Mouse (Mus musculus) hindbrain, embryonic 15.5 days (tissue): ENCODE results near the gene Mboat1. TPM values are rescaled to one million over a fixed set of nuclear protein-coding genes. Genes with fewer than 3 reads are reported as not detected.

Experiments used
- ATAC-seq: fragments of 200-750 bp; cut with Nextera tagmentation; 2 replicates; pipeline ENCODE4 v1.8.0; 2017; ENCODE audit warnings: low read depth, moderate number of reproducible peaks, moderate TSS enrichment; ENCODE audit not compliant: low FRiP score
- H3K27ac ChIP-seq: fragments of 300-500 bp; sonication (generic); replicated peaks from 2 replicates; pipeline ENCODE4 v1.5.1; 2015; ENCODE audit warnings: mild to moderate bottlenecking, inconsistent platforms
- H3K27me3 ChIP-seq: fragments of 300-500 bp; sonication (generic); 2 replicates; pipeline ENCODE4 v1.6.1; 2015; ENCODE audit warnings: control low read depth, inconsistent platforms
- H3K36me3 ChIP-seq: fragments of 300-500 bp; sonication (generic); 2 replicates; pipeline ENCODE4 v1.6.1; 2015; ENCODE audit warnings: control low read depth, inconsistent platforms
- H3K4me1 ChIP-seq: fragments of 300-500 bp; sonication (generic); replicated peaks from 2 replicates; pipeline ENCODE4 v1.6.1; 2015; ENCODE audit warnings: control low read depth, inconsistent platforms
- H3K4me2 ChIP-seq: fragments of 300-500 bp; sonication (generic); 2 replicates; pipeline ENCODE4 v1.6.1; 2015; ENCODE audit warnings: moderate library complexity, mild to moderate bottlenecking, inconsistent platforms
- H3K4me3 ChIP-seq: fragments of 300-500 bp; sonication (generic); 2 replicates; pipeline ENCODE4 v1.5.1; 2015; ENCODE audit warnings: mild to moderate bottlenecking, inconsistent platforms
- H3K9ac ChIP-seq: fragments of 300-500 bp; sonication (generic); 2 replicates; pipeline ENCODE4 v1.6.1; 2015; ENCODE audit warnings: inconsistent platforms
- H3K9me3 ChIP-seq: fragments of 300-500 bp; sonication (generic); 2 replicates; pipeline ENCODE4 v1.6.1; 2016; ENCODE audit warnings: control low read depth, inconsistent platforms
- WGBS: fragments of 180-500 bp; shearing (Covaris S2); methylation state at CpG from one replicate; pipeline ENCODE4 v1.1.7; 2015; 5-methylcytosine and 5-hydroxymethylcytosine counted together
- polyA plus RNA-seq: library from polyadenylated mRNA; unstranded; fragments of >200 nt; fragmentation: Nextera tagmentation; extraction: Ambion mirVana; gene quantifications from 2 replicates; pipeline ENCODE4 v1.2.1, GENCODE M21; 2015

Mboat1 gene
- polyA plus RNA-seq, 1 experiment from 2014 or later = 2.9 TPM

DNA sequence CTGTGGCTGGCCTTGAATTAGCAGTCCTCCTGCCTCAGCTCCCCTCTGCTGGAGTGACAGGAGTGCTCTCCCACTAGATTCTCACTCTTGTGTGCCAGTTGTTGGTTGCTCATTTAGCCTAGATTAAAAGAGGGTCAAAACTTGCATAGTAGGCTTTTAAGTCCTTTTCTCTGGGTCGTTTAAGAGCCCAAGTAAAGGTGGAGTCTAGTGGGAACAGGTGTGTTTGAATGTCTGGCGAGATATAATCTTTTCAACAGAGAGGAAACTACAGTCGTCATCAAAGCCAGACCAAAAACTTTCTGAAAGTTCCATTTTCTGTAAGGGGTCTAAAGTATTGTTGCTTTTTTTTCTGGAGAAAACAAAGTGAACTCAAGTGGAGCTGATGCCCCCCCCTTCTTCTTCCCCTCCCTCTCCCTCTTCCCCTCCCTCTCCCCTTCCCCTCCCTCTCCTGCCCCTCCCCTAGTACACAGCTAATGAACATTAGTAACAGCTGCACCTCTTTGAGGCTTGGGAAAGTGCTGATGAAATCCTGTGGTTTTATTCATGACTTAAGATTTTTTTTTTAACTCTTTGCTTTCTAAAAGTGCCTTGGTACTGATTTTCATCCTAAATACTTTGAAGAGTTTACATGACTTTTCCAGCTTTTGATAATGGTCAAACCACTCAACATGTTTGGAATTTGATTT, 55.9 kb downstream of the Mboat1 start:
- H3K27me3 ChIP-seq = no peaks in the 10 kb centered on the region
- H3K27ac ChIP-seq = no peak overlapping the region
- no peak overlapping the region for H3K9ac ChIP-seq
- no peak overlapping the region for H3K4me3 ChIP-seq
- no peak for ATAC-seq
- no peak overlapping the region for H3K4me2 ChIP-seq
- H3K9me3 ChIP-seq = no peaks in the 10 kb centered on the region
- WGBS = 73% methylated on average over 3 of the region's 3 CpGs
- H3K36me3 ChIP-seq = no peaks in the 10 kb centered on the region
- no peaks in the 10 kb centered on the region for H3K4me1 ChIP-seq

- Histone ChIP-seq H3K36me3 (no peaks in the 10 kb centered on the region), H3K4me2 (no peak overlapping the region), H3K9ac (no peak overlapping the region), H3K4me3 (no peak overlapping the region), H3K4me1 (no peaks in the 10 kb centered on the region), H3K27me3 (no peaks in the 10 kb centered on the region), H3K9me3 (no peaks in the 10 kb centered on the region), H3K27ac (no peak overlapping the region)
- ATAC-seq = no peak
- 72% methylated on average over 4 of the region's 4 CpGs for WGBS
These were observed 57.1 kb downstream of the Mboat1 start for GRCm38 (mm10) chr13:30193363-30193762.

DNA sequence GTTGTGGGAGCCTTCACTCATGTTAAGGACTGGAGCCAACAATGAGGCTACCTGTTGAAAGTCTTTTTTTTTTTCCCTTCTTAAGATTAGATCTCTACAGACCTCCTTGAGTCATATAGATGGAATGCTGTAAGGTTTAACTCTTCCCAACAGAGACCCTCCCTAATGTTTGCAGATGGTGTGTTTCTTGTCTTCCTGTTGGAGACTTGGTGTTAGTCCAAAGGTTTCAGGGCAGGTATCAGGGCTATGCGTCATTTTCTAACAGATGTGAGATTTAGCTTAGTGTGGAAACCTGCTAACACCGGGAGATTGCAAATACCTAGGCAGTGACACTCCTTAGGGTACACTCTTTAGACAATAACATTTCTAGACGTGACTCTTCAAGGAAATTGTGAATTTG, 58.5 kb downstream of the Mboat1 start:
- WGBS = 85% methylated on average over 3 of the region's 3 CpGs
- no peak overlapping the region for H3K27ac ChIP-seq
- H3K9me3 ChIP-seq = no peaks in the 10 kb centered on the region
- H3K4me1 ChIP-seq = no peaks in the 10 kb centered on the region
- H3K9ac ChIP-seq = no peak overlapping the region
- H3K27me3 ChIP-seq = no peaks in the 10 kb centered on the region
- no peak for ATAC-seq
- H3K36me3 ChIP-seq = no peaks in the 10 kb centered on the region
- no peak overlapping the region for H3K4me3 ChIP-seq
- H3K4me2 ChIP-seq = no peak overlapping the region

- 82% methylated on average over 8 of the region's 8 CpGs for WGBS
- Histone ChIP-seq H3K36me3 (no peaks in the 10 kb centered on the region), H3K27me3 (no peaks in the 10 kb centered on the region), H3K9me3 (no peaks in the 10 kb centered on the region), H3K4me2 (no peak overlapping the region), H3K4me1 (no peaks in the 10 kb centered on the region), H3K27ac (no peak overlapping the region), H3K4me3 (no peak overlapping the region), H3K9ac (no peak overlapping the region)
- ATAC-seq = no peak
These were observed 60.4 kb downstream of the Mboat1 start for GRCm38 (mm10) chr13:30196661-30197060.

- Histone ChIP-seq H3K9me3 (no peaks in the 10 kb centered on the region), H3K27me3 (no peaks in the 10 kb centered on the region), H3K4me1 (no peaks in the 10 kb centered on the region), H3K27ac (no peak overlapping the region), H3K9ac (no peak overlapping the region), H3K4me2 (no peak overlapping the region), H3K36me3 (no peaks in the 10 kb centered on the region), H3K4me3 (no peak overlapping the region)
- ATAC-seq = no peak
- WGBS = 90% methylated on average over 9 of the region's 9 CpGs
These were observed 61.8 kb downstream of the Mboat1 start for GRCm38 (mm10) chr13:30198101-30198570.

DNA sequence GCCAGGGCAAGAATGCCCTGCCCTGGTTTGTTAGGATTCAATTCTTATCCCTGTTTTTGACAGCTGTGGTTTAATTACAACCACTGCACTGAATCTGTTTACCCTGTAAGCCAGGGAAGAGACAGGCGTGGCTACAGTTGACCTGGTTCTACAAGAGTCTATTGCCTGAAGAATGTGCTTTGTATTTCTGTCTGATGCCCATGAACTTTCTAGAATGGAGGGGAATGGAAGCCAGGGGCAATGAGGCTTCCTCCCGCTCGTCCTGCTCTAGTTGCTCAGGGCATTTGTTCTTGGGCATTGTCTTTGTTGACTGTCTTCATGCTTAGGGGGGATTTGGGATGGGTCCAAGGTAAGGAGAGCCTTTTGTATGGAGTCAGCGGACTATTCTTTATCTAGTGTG, 63.5 kb downstream of the Mboat1 start:
- no peak for ATAC-seq
- Histone ChIP-seq H3K27ac (no peak overlapping the region), H3K36me3 (no peaks in the 10 kb centered on the region), H3K27me3 (no peaks in the 10 kb centered on the region), H3K4me1 (no peaks in the 10 kb centered on the region), H3K4me3 (no peak overlapping the region), H3K9me3 (no peaks in the 10 kb centered on the region), H3K4me2 (no peak overlapping the region), H3K9ac (no peak overlapping the region)
- WGBS = 73% methylated on average over 4 of the region's 4 CpGs

DNA sequence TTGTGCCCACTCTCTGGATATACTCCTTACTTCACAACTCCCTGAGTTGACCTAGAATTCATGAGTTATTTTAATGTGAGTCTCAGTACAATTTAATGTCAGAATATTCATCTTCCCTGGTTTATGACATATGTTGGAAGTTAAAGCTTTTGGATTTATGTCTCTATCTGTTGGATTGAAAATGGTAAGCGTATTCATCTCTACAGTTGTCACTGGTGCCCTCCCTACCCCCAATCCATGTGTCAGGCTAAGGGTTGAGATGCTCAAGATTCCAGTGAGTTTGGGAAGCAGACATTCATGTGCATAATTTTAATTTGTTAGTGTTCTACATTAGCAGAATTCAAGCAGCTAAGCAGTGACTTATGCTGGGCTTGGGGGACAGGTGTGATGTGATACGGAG, 64.4 kb downstream of the Mboat1 start:
- no peak overlapping the region for H3K27ac ChIP-seq
- ATAC-seq = no peak
- H3K27me3 ChIP-seq = no peaks in the 10 kb centered on the region
- no peaks in the 10 kb centered on the region for H3K4me1 ChIP-seq
- no peak overlapping the region for H3K4me2 ChIP-seq
- WGBS = 99% methylated on average over 2 of the region's 2 CpGs
- H3K9ac ChIP-seq = no peak overlapping the region
- H3K4me3 ChIP-seq = no peak overlapping the region
- no peaks in the 10 kb centered on the region for H3K36me3 ChIP-seq
- H3K9me3 ChIP-seq = no peaks in the 10 kb centered on the region

GRCm38 (mm10) chr13:30203018-30203417, 66.7 kb downstream of the Mboat1 start:
- 97% methylated on average over 2 of the region's 2 CpGs for WGBS
- Histone ChIP-seq H3K4me1 (no peaks in the 10 kb centered on the region), H3K27ac (no peak overlapping the region), H3K27me3 (no peaks in the 10 kb centered on the region), H3K9ac (no peak overlapping the region), H3K9me3 (no peaks in the 10 kb centered on the region), H3K4me3 (no peak overlapping the region), H3K36me3 (no peaks in the 10 kb centered on the region), H3K4me2 (no peak overlapping the region)
- ATAC-seq = no peak

- H3K36me3 ChIP-seq = no peaks in the 10 kb centered on the region
- no peak overlapping the region for H3K4me3 ChIP-seq
- H3K9ac ChIP-seq = no peak overlapping the region
- no peak overlapping the region for H3K27ac ChIP-seq
- no peak for ATAC-seq
- no peaks in the 10 kb centered on the region for H3K27me3 ChIP-seq
- whole genome bisulfite sequencing = 88% methylated on average over 1 of the region's 1 CpGs
- no peaks in the 10 kb centered on the region for H3K9me3 ChIP-seq
- no peaks in the 10 kb centered on the region for H3K4me1 ChIP-seq
- H3K4me2 ChIP-seq = no peak overlapping the region
These were observed 71.9 kb downstream of the Mboat1 start for GRCm38 (mm10) chr13:30208176-30208575.

- 0 out of 2 replicates have a peak overlapping the region, but pooled peaks have one; percentile 9 for H3K4me2 ChIP-seq
- no peaks in the 10 kb centered on the region for H3K4me1 ChIP-seq
- H3K27ac ChIP-seq = no peak overlapping the region
- H3K36me3 ChIP-seq = no peaks in the 10 kb centered on the region
- no peak overlapping the region for H3K9ac ChIP-seq
- WGBS = 66% methylated on average over 9 of the region's 9 CpGs
- ATAC-seq = 0 out of 2 replicates have a peak, but pooled peaks have one; percentile 6
- no peaks in the 10 kb centered on the region for H3K9me3 ChIP-seq
- H3K27me3 ChIP-seq = no peaks in the 10 kb centered on the region
- H3K4me3 ChIP-seq = no peak overlapping the region
These were observed 77.0 kb downstream of the Mboat1 start for GRCm38 (mm10) chr13:30213276-30213675.

DNA sequence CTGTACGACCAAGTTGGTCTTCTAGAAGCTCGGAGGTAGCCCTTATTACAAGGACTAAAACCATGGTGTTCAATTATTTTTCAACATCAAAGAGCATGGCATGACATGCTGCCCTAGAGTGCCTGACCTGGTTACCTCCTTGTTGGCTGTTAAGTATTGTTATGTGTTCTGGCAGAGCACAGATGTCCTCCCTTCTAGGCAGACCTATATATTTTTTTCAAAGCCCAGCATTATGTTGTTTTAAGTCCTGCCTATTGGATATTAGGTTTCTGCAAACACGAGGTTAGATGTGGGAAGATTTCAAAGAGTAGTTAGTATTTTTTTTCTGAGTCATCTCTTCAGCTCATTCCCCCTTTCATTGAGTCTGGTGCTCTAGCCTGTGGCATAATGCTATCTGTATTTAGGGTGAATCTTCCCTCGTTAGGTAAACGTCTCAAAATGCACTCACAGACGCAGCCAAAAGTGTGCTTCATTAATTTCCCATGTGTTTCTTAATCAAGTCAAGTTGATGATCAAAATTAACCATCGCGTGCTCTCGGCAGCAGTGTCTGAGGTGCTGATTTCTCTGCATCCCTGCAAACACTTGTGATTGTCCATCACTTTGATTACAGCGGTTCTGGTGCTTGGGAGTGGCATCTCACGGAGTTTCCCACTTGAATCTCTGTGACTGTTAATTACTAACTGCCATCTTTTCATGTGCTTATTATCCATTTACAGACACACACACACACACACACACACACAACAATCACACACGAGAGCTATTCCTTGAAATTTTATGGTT, 81.5 kb downstream of the Mboat1 start:
- H3K4me1 ChIP-seq = no peaks in the 10 kb centered on the region
- 75% methylated on average over 12 of the region's 12 CpGs for WGBS
- H3K4me2 ChIP-seq = no peak overlapping the region
- no peak overlapping the region for H3K9ac ChIP-seq
- no peak for ATAC-seq
- H3K9me3 ChIP-seq = no peaks in the 10 kb centered on the region
- no peak overlapping the region for H3K4me3 ChIP-seq
- no peaks in the 10 kb centered on the region for H3K36me3 ChIP-seq
- H3K27ac ChIP-seq = no peak overlapping the region
- H3K27me3 ChIP-seq = no peaks in the 10 kb centered on the region

GRCm38 (mm10) chr13:30219597-30219996, 83.3 kb downstream of the Mboat1 start:
- Histone ChIP-seq H3K36me3 (no peaks in the 10 kb centered on the region), H3K27me3 (no peaks in the 10 kb centered on the region), H3K9me3 (no peaks in the 10 kb centered on the region), H3K9ac (no peak overlapping the region), H3K4me3 (no peak overlapping the region), H3K4me2 (no peak overlapping the region), H3K4me1 (no peaks in the 10 kb centered on the region), H3K27ac (no peak overlapping the region)
- ATAC-seq = no peak
- WGBS = 82% methylated on average over 7 of the region's 7 CpGs
